Mouse (Mus musculus) liver, embryonic 14.5 days (tissue): ENCODE results near the gene Ramp1.

Experiments
- CTCF ChIP-seq: IDR thresholded peaks from 2 replicates; pipeline ENCODE4 v1.5.1; 2016; ENCODE audit warnings: antibody characterized with exemption, low read depth, control low read depth
- EP300 ChIP-seq: IDR thresholded peaks from 2 replicates; pipeline ENCODE4 v1.6.1; 2016; ENCODE audit warnings: antibody characterized with exemption, low read depth

DNA sequence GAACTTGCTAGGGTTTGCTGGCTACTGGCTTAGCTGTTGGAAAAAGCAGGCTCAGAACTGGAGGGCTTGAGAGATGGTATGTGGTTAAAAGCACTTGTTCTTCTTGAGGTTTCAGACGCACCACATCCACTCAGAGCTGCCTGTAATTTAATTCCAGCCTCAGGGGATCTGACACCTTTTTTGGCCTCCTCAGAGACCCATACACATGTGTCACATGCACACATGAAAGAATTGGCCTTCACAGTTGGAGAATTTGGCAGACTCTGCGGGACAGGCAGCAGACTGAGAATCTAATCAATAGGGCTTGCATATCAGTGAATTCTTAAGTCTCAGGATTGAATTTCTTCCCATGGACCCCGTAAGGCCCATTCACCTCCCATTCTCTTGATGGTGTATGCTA lies 21.5 kb downstream of the Ramp1 start:
- TF ChIP-seq EP300: no peak
- no peak for TF ChIP-seq CTCF
